Mouse (Mus musculus) liver, embryonic 13.5 days (tissue): ENCODE data around the gene Adamtsl2. TPM values are rescaled to one million over a fixed set of nuclear protein-coding genes. Genes with fewer than 3 reads are reported as not detected.
A peak's percentile ranks its signal among the peaks of the same experiment; 100 is the strongest.

ENCODE experiments used
- ATAC-seq: fragments of 200-750 bp; cut with Nextera tagmentation; 2 replicates; pipeline ENCODE4 v1.8.0; 2017; ENCODE audit warnings: low read depth, mild to moderate bottlenecking, moderate number of reproducible peaks, moderate library complexity
- DNase-seq: peaks from one replicate; pipeline ENCODE4 v3.0.0; 2022
- H3K27ac ChIP-seq: fragments of 300-500 bp; sonication (generic); 2 replicates; pipeline ENCODE4 v1.5.1; 2015; ENCODE audit warnings: moderate library complexity, mild to moderate bottlenecking, inconsistent platforms
- H3K27me3 ChIP-seq: fragments of 300-500 bp; sonication (generic); 2 replicates; pipeline ENCODE4 v1.6.1; 2015; ENCODE audit warnings: mild to moderate bottlenecking, inconsistent platforms
- H3K36me3 ChIP-seq: fragments of 300-500 bp; sonication (generic); 2 replicates; pipeline ENCODE4 v1.6.1; 2015; ENCODE audit warnings: mild to moderate bottlenecking, inconsistent platforms
- H3K4me1 ChIP-seq: fragments of 300-500 bp; sonication (generic); replicated peaks from 2 replicates; pipeline ENCODE4 v1.6.1; 2015; ENCODE audit warnings: inconsistent platforms
- H3K4me2 ChIP-seq: fragments of 300-500 bp; sonication (generic); 2 replicates; pipeline ENCODE4 v1.6.1; 2015; ENCODE audit warnings: inconsistent platforms, mild to moderate bottlenecking, moderate library complexity
- H3K4me3 ChIP-seq: fragments of 300-500 bp; sonication (generic); replicated peaks from 2 replicates; pipeline ENCODE4 v1.5.1; 2015; ENCODE audit warnings: mild to moderate bottlenecking, inconsistent platforms
- H3K9ac ChIP-seq: fragments of 300-500 bp; sonication (generic); 2 replicates; pipeline ENCODE4 v1.6.1; 2015; ENCODE audit warnings: mild to moderate bottlenecking, inconsistent platforms
- H3K9me3 ChIP-seq: fragments of 300-500 bp; sonication (generic); replicated peaks from 2 replicates; pipeline ENCODE4 v1.6.1; 2016; ENCODE audit warnings: inconsistent platforms
- WGBS: fragments of 180-500 bp; shearing (Covaris S2); methylation state at CpG from one replicate; pipeline ENCODE4 v1.1.7; 2015; ENCODE audit not compliant: insufficient replicate concordance; 5-methylcytosine and 5-hydroxymethylcytosine counted together
- polyA plus RNA-seq: library from polyadenylated mRNA; unstranded; fragments of >200 nt; fragmentation: Nextera tagmentation; extraction: Ambion mirVana; gene quantifications from 2 replicates; pipeline ENCODE4 v1.2.1, GENCODE M21; 2015

The Adamtsl2 gene
- polyA plus RNA-seq, 1 experiment from 2014 or later, result 0.65 TPM

- Histone ChIP-seq H3K9ac (no peak within 1 kb of the TSS), H3K4me2 (peak within 1 kb of the TSS; percentile 52), H3K4me3 (peak within 1 kb of the TSS; percentile 25), H3K27ac (no peak within 1 kb of the TSS), H3K9me3 (no peaks in the 10 kb centered on the region), H3K27me3 (peaks cover 45% of the 10 kb centered on the region), H3K36me3 (no peaks in the 10 kb centered on the region), H3K4me1 (no peaks in the 10 kb centered on the region)
- WGBS, result 5% methylated on average over 39 of the region's 62 CpGs
- no peak for DNase-seq
- ATAC-seq, result no peak
These were observed 62.9 kb downstream of the Adamtsl2 start, which contains the start of gene Fam163b for GRCm38 (mm10) chr2:27141950-27142693. Gene Fam163b (minus strand): TSS chr2:27142491.

GRCm38 (mm10) chr2:27144957-27145356 lies 65.8 kb downstream of the Adamtsl2 start:
- H3K4me2 ChIP-seq, result no peak overlapping the region
- H3K9ac ChIP-seq, result no peak overlapping the region
- H3K27me3 ChIP-seq, result peaks cover 43% of the 10 kb centered on the region
- H3K27ac ChIP-seq, result no peak overlapping the region
- DNase-seq, result no peak
- WGBS, result 70% methylated on average over 2 of the region's 2 CpGs
- no peak overlapping the region for H3K4me3 ChIP-seq
- no peak for ATAC-seq
- no peaks in the 10 kb centered on the region for H3K4me1 ChIP-seq
- no peaks in the 10 kb centered on the region for H3K36me3 ChIP-seq
- no peaks in the 10 kb centered on the region for H3K9me3 ChIP-seq

- no peaks in the 10 kb centered on the region for H3K4me1 ChIP-seq
- H3K4me3 ChIP-seq, result no peak overlapping the region
- no peaks in the 10 kb centered on the region for H3K36me3 ChIP-seq
- no peak overlapping the region for H3K4me2 ChIP-seq
- H3K9me3 ChIP-seq, result no peaks in the 10 kb centered on the region
- no peak overlapping the region for H3K27ac ChIP-seq
- DNase-seq, result no peak
- H3K9ac ChIP-seq, result no peak overlapping the region
- 61% methylated on average over 6 of the region's 6 CpGs for WGBS
- peaks cover 24% of the 10 kb centered on the region for H3K27me3 ChIP-seq
- no peak for ATAC-seq
These were observed 67.7 kb downstream of the Adamtsl2 start for GRCm38 (mm10) chr2:27146840-27147239.

GRCm38 (mm10) chr2:27149457-27149856 lies 70.3 kb downstream of the Adamtsl2 start:
- Histone ChIP-seq H3K4me1 (no peaks in the 10 kb centered on the region), H3K27me3 (0 out of 2 replicates have a peak, but pooled peaks cover 2% of the 10 kb centered on the region), H3K9ac (no peak overlapping the region), H3K4me2 (no peak overlapping the region), H3K27ac (no peak overlapping the region), H3K4me3 (no peak overlapping the region), H3K36me3 (no peaks in the 10 kb centered on the region), H3K9me3 (no peaks in the 10 kb centered on the region)
- WGBS, result 0% methylated on average over 2 of the region's 2 CpGs
- DNase-seq, result no peak
- no peak for ATAC-seq

- H3K27me3 ChIP-seq, result no peaks in the 10 kb centered on the region
- no peaks in the 10 kb centered on the region for H3K4me1 ChIP-seq
- H3K9me3 ChIP-seq, result no peaks in the 10 kb centered on the region
- H3K9ac ChIP-seq, result no peak overlapping the region
- no peak for ATAC-seq
- H3K27ac ChIP-seq, result no peak overlapping the region
- no peaks in the 10 kb centered on the region for H3K36me3 ChIP-seq
- no peak for DNase-seq
- H3K4me2 ChIP-seq, result no peak overlapping the region
- WGBS, result 64% methylated on average over 10 of the region's 10 CpGs
- H3K4me3 ChIP-seq, result no peak overlapping the region
These were observed 75.4 kb downstream of the Adamtsl2 start for GRCm38 (mm10) chr2:27154466-27155185.

GRCm38 (mm10) chr2:27156596-27156995 lies 77.4 kb downstream of the Adamtsl2 start:
- DNase-seq (no peak), ATAC-seq (no peak)
- H3K27me3 ChIP-seq, result no peaks in the 10 kb centered on the region
- no peak overlapping the region for H3K4me3 ChIP-seq
- H3K4me2 ChIP-seq, result no peak overlapping the region
- no peak overlapping the region for H3K27ac ChIP-seq
- H3K9me3 ChIP-seq, result no peaks in the 10 kb centered on the region
- no peaks in the 10 kb centered on the region for H3K36me3 ChIP-seq
- H3K9ac ChIP-seq, result no peak overlapping the region
- WGBS, result 58% methylated on average over 6 of the region's 6 CpGs
- H3K4me1 ChIP-seq, result no peaks in the 10 kb centered on the region

Other genes starting within 250 kb of the Adamtsl2 start
- gene Abo, start 214.4 kb upstream of the Adamtsl2 start, polyA plus RNA-seq, result not detected in 2 replicates
- gene Surf6, start 176.5 kb upstream of the Adamtsl2 start, polyA plus RNA-seq, result 14.8 and 17.8 TPM in 2 replicates
- 24.6 and 25.9 TPM in 2 replicates for gene Med22, start 168.7 kb upstream of the Adamtsl2 start, polyA plus RNA-seq
- 557 and 577 TPM in 2 replicates for gene Rpl7a, start 168.6 kb upstream of the Adamtsl2 start, polyA plus RNA-seq
- gene Surf2, start 163.0 kb upstream of the Adamtsl2 start, polyA plus RNA-seq, result 36.6 and 41.6 TPM in 2 replicates
- gene Surf1, start 162.8 kb upstream of the Adamtsl2 start, polyA plus RNA-seq, result 39.7 and 43.6 TPM in 2 replicates
- 105 and 116 TPM in 2 replicates for gene Surf4, start 145.5 kb upstream of the Adamtsl2 start, polyA plus RNA-seq
- 0.08 and 0.09 TPM in 2 replicates for gene Stkld1, start 145.3 kb upstream of the Adamtsl2 start, polyA plus RNA-seq
- 24.8 and 29.7 TPM in 2 replicates for gene Rexo4, start 115.0 kb upstream of the Adamtsl2 start, polyA plus RNA-seq
- 1.0 and 1.2 TPM in 2 replicates for gene Adamts13, start 106.0 kb upstream of the Adamtsl2 start, polyA plus RNA-seq
- 12.6 and 13.4 TPM in 2 replicates for gene Cacfd1, start 69.5 kb upstream of the Adamtsl2 start, polyA plus RNA-seq
- 0.13 and 0.20 TPM in 2 replicates for gene Slc2a6, start 51.4 kb upstream of the Adamtsl2 start, polyA plus RNA-seq
- gene Mymk, start 7.2 kb upstream of the Adamtsl2 start, polyA plus RNA-seq, result 0.70 and 0.83 TPM in 2 replicates
- gene Fam163b, start 63.1 kb downstream of the Adamtsl2 start, polyA plus RNA-seq, result 0.03 TPM in 1 of 2 replicates, not detected in the other
- 0.03 TPM in 2 replicates for gene Dbh, start 85.9 kb downstream of the Adamtsl2 start, polyA plus RNA-seq
- gene Sardh, start 169.0 kb downstream of the Adamtsl2 start, polyA plus RNA-seq, result 36.1 and 40.3 TPM in 2 replicates